Mouse (Mus musculus) E14TG2a.4 (cell line): Measurements from ENCODE around the gene Ehf.

Experiments
- CTCF ChIP-seq: conservative IDR thresholded peaks from 2 replicates; pipeline ENCODE4 v1.5.1; 2014; ENCODE audit warnings: low read length
- POU5F1 ChIP-seq: IDR thresholded peaks from 2 replicates; pipeline ENCODE4 v1.6.1; 2014; ENCODE audit warnings: low read length, borderline replicate concordance

DNA sequence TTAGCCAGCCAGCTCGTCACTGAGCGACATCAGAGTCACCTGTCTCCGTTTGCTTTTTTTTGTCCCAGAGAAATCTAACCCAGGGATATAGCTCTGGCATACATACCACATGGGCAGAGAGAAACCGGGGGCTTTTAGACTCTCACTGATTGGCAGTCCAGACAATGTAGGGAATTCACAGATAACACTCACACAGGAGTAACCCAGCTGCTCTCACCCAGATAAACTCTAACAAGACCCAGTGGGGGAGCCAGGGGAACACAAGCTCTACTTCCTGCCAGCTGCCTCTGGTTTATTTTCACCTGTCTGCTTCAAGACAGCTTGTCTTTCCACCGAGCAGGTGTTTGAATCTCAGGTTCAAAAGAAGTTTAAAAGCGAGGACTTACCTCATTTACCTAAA is 409 bp downstream of the Ehf start:
- TF ChIP-seq CTCF (no peak), POU5F1 (no peak)
